Mouse (Mus musculus): ENCODE measurements around the gene Uggt1.

Gene Uggt1

DNA sequence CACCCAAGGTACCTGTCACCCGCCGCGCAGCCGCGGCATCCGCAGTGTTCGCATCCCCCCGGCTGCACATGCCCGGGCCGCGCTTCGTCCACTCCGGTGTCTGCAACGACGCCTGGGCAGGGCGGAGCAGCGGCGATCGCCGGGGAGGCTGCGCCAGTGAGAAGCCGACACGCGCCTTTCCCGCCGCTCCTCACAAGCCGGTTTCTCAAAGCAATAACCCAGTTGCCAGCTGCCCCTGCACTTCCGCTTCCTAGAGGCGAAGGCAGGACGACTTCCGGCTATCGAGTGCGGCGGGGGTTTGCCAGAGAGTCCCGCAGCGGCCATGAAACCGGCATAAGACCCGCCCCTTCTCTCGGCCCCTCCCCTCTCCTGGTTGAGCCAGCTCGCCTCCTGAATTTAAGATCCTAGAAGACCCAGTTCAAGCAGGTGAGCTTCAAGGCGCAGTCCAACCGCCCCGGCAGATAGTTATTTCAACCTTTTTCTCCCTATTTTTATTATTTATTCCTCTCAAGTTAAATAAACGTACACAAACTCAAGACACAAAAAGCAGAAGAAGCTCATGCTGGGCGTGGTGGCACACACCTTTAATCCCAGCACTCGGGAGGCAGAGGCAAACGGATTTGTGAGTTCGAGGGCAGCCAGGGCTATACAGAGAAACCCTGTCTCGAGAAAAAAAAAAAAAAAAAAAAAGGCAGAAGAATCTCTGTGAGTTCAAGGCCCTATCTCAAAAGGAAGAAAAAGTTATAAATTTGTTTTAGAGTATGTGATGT is at the start of gene Uggt1:
Uggt1 (minus strand) TSS at position 663 of the 770 bp plus-strand sequence.
- peak; percentile 90 for DNase-seq (ENCODE audit: low spot score in 2 of 2)

DNA sequence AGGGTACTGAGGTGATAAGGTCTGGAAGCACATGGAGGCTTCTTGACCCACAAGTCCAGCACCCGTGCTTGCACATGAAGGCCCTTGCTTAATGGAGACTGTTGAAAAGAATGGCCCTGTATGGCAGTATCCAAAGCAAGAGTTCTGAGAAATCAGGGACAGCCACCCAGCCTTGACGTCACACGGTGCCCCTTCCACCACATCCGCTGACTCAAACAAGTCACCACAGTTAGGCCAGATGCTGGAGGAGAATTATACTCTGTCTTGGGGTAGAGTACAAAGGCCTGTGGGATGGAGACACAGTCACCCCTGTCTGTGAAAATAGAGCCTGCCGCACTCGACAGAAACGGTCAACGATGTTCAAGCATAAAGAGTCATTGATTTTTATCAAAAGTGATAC is 49.0 kb upstream of the Uggt1 start:
- no peak for DNase-seq (ENCODE audit: low spot score in 2 of 2)

DNA sequence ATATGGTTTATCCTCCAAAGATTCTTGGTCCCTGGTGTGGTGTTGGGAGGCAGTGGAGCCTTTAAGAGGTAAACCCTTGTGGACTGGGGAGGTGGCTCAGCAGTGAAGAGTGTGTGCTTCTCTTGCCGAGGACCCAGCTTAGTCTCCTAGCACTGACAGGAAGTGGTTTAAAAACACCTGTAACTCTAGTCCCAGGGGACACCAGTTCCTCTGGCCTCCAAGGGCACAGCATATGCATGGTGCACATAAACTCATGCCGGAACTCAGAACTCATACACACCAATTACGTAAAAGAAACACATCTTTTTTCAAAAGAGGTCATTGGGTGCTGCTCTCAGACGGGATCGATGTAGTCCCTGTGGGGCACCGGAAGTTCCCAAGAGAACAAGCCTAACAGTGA is 37.3 kb upstream of the Uggt1 start:
- DNase-seq (ENCODE audit: low spot score in 2 of 2): no peak

DNA sequence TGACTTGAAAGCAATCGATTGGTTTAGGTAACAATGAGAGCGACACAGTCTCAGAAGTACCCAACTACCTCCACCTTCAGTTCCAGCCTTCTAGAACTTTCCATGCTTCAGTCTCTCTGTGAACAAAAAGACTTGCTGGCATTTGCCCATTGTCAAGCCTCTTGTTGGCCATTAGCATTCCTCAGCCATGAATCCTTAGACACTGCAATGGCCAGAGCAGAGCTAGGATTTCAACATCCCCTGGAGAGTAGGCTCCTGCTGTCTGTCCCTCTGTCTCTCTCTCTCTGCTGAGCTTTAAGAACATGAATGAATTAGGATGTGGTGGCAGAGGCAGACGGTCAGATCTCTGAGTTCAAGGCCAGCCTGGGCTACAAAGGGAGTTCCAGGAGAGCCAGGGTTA is 36.4 kb upstream of the Uggt1 start:
- no peak for DNase-seq (ENCODE audit: low spot score in 2 of 2)

DNA sequence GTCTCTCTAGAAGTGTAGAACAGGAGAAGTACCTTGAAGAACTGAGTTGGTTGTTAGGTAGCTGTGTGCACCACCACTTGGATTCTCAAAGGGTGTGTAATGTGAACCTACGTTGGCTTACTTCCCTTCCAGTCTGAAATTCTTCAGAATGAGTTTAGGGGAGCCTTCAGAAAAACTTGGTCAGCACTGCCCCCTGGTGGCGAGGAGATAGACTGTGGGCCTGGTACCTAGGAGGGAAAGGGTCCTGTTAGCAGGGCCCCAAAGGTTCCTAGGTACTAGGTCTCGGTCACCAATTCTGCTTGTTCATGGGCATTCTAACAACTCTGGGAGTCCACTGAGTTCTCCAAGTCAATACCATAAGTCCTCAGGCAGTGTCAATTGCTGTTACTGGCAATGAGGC is 34.7 kb upstream of the Uggt1 start:
- peak in 1 of 2 experiments; percentile 77 for DNase-seq (ENCODE audit: low spot score in 2 of 2)

DNA sequence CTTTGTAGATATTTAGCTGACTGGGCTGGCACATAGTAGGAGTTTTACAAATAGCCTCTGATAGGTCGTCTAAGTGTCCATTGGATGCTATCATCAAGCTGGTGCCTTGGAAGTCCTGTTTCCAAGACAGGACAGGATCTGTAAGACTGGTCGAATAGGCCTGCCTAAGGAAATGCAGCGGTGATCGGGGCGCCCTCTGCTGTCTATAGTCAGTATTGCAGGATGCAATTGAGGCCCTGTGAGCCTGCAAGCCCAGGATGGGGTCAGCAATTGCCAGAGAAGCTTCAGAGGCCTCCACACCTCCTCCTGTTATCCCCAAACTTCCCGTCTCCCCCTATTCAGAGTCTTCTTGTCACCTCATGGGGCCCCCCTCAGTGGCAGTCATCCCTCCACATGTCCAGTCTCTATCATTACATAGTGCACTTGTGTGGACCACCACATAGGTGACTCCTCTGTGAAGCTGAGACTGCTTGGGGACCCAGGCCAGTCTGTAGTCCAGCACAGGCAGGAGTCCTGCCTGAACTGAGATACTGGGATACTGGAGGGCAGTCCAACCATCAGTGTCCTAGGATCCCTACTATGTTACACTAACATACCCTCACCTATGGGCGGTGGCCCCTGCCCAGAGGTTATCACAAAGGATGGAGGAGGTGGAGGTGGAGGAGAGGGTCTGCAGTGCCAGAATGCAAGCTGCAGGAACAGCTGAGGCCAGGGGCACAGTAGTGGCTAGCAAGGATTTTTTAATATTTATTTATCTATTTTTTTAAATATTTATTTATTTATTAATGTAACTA is 32.9 kb upstream of the Uggt1 start:
- peak in 1 of 2 experiments; percentile 55 for DNase-seq (ENCODE audit: low spot score in 2 of 2)

DNA sequence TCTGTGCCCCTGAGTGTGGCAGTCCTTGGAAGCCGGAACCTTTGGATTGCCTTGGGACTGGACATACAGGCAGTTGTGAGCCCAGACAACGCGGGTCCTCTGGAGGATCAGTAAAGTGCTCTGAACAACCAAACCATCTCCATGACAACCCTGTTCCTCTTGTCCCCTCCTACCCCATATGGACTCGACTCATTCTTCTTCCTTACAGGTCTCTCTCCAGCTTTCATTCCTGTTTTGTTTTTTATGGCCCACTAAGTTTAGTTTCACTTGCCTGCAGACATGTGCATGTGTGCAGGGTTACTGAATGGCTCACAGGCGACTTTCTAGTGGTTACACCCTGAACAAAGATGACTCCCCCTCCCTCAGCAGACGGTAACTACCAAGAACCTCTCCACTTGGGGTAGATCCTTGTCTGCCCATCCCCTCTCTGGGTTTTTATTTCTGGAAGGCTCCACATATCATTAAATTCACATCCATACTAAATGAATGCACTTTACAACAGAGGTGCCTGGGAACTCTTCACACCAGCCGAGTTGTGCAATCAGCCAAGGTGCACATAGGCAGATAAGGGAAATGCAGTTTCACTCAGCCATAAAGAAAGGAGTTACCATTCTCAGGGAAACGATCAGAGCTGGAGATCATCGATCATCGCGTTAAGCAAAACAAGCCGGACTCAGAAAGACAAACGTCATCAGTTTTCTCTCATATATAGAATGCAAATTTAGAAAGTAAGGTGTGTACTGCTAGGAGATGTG is 31.3 kb upstream of the Uggt1 start:
- DNase-seq (ENCODE audit: low spot score in 2 of 2): no peak

DNA sequence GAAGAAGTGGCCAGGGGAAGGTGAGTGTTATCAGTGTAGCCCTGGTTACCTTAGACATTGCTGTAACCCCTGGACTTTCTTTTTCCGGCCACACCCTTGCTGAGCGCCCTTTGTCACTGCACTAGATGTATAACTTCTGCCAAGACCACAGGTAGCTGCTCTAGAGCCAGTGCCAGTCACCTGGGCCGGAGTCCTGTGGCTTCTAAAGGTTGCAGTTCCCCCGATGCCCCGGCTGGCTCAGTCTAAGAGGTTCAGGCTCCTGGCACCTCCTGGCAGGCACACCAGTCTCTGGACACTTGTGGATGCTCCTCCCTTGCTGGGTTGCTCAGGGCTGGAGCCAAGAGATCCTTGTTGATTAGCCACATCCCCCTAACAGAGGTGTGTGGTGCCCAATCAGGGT is 29.9 kb upstream of the Uggt1 start, which contains the start of gene Neurl3:
Neurl3 (minus strand) TSS at position 225 of the 400 bp plus-strand sequence.
- no peak for DNase-seq (ENCODE audit: low spot score in 2 of 2)

DNA sequence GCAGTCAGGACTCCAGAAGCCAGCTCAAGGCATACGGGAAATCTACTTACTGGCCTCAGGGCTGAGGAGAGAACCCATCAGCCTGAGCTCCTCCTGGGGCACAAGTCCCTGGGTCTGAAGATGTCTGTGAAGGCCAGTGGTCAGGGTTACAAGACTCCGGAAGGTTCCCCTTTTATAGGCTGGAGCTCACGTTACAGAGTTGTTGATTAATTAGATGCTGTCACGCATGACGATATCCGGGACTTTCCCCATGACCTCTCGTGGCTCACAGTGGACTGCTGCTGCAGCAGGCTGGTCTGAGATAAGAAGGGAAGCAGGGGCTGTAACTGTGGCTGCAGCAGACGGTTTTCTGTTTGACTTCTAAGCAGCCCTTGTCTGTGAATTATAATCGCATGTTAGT is 28.8 kb upstream of the Uggt1 start:
- DNase-seq (ENCODE audit: low spot score in 2 of 2): no peak

DNA sequence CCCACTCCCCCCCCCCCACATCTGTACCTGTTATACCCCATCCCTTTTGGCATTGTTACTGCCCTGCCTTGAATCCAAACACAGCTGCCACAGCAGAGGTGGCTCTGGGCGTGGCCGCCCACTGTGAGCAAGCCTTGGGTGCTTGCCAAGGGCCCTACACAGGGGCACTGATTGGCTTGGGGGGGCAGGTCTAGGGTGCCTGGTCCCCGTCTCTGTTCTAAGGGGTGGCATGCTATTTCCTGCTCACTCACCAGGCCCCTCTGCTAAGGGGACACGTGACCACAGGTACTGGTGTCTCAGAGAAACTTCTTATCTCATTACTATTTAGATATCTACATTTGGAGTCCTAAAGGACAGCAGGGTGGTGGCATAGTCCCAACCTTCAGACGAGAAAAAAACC is 28.0 kb upstream of the Uggt1 start:
- no peak for DNase-seq (ENCODE audit: low spot score in 2 of 2)

DNA sequence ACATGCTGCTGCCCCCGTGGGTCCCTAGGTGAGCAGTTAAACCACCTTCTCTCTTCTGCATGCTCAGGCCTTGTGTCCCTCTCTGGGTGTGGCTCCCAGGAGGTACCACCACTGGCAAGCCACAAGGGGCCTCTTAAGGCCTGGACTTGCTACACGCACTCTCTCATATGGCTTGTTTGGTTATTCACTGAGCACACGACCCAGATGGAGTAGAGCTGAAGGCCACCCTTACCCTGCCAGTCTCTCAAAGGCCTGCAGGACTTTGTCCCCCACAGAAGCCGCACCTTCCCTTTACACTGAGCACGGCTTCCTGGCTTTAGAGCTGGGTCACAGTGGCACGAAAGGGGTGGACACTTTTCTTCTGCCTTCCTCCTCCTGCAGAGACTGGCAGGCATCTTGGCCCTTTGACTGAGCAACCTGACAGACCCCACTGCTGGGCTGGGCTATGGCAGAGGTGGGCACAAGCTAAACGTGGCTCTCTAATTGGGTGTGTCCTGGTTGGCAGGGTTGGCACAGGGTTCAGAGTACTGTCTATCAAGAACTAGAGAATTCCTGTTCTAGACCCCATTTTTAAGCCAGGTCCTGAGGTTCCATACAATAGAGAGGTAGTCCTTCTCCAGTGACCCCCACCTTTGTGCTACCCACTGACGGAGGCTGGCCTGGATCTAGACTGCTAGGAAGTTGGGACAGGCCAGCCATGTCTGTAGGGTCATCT is 27.2 kb upstream of the Uggt1 start:
- no peak for DNase-seq (ENCODE audit: low spot score in 2 of 2)

DNA sequence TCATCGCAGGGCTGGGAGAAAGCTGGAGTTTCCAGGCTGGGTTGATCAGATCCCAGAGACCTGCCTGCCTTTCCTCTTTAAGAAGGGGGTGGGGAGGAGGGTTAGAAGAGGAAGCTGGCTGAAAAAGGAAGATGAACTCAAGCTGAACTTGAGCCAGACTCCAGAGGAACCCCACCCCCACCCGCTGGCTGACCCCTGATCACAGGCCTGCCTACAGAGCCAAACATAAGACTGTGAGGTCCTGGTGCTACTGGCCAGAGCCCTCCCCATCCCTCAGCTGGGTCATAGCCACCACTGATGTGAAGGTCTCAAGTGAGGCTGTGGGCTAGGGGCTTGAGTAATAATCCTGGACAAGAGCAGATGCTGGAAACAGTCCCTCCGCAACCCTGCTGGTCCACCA is 26.1 kb upstream of the Uggt1 start:
- DNase-seq (ENCODE audit: low spot score in 2 of 2): no peak

DNA sequence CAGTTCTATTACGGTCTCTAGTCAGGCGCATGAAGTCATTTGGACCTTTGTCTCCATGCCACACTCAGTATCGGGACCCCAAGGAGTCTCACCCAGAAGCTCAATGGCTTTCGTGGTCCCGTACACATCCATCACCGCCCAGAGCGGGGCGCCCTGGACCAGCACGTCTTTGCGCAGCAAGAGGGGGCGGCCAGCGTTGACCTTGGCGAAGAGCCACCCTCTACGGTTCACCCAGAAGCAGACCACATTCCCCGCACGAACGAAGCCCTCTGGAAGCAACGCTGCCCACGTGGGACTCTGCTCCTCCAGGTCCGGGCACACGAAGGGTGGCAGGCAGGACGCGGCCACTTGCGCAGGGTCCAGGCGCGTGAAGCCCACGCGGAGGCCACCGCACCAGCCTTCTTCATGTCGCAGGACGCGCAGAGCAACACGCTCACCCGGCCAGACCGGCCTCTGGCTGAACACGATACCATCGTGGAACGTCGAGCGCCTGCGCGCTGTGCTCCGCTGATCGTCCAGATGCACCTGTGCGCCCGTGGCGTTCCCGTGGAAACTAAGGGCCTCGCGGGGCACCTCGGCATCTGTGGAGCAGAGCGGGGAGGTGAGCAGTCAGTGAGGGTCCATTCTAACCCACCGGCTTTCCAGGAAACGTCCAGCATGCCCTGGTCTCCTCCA is 24.7 kb upstream of the Uggt1 start:
- no peak for DNase-seq (ENCODE audit: low spot score in 2 of 2)

DNA sequence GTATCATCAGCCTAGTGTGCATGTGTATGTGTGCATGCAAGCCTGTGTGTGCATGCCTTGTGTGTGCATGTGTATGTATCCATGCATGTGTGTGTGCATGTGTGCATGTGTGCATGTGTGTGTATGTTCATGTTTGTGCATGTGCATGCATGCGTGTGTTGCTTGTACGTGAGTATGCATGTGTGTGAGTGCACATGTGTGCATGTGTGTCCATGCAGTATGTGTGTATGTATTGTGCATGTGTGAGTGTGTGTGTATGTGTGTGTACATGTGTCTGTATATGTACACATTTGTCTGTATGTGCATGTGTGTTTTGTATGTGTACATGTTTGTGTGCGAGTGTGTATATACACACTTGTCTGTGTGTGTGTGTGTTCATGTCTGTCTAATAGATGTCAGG is 23.1 kb upstream of the Uggt1 start:
- no peak for DNase-seq (ENCODE audit: low spot score in 2 of 2)

DNA sequence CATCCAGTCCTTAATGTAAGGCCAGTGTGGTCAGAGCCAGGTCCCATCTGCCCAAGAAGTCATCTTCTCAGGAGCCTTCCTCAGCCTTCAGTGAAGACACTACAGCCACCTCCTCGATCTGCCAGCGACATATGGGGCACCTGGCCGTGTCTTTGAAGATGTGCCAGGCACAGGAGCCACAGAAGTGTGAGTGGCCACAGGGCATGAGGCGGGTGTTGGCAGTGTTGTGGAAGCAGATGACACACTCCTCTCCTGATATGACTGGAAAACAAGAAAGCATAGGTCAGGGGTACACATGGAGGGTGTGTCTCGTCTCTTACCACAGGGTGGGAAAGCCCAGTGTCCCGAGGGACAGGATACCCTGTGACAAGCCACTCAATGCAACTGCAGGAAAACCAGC is 21.8 kb upstream of the Uggt1 start:
- DNase-seq (ENCODE audit: low spot score in 2 of 2): no peak

DNA sequence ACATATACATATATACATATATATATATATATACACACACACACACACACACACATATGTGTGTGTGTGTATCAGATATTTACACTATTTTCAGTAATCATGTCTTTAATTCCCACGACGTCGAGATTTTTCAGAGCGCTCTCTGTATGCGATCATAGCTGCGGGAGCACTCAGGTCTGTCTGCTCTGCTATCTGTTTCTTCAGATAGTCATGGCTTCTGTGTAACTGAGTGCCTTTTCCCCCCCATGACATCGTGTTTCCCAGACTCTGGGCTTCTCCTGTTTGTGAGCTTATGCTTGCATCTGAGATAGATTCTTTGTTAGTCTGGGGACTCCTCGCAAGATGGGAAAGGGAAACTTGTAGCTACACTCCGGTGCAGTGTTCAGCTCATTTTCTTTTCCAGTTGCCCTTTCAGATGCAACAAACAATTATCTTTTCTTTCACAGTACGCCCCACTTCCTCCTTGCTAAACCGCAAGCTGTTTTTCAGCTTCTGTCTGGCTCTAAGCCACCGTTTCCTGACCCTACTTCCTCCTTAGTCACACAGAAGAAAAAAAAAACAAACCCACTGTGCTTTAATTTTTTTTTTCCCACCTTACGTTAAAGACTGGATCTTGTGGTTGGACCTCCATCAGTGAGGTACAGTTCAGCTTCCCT is 19.4 kb upstream of the Uggt1 start:
- DNase-seq (ENCODE audit: low spot score in 2 of 2): no peak

DNA sequence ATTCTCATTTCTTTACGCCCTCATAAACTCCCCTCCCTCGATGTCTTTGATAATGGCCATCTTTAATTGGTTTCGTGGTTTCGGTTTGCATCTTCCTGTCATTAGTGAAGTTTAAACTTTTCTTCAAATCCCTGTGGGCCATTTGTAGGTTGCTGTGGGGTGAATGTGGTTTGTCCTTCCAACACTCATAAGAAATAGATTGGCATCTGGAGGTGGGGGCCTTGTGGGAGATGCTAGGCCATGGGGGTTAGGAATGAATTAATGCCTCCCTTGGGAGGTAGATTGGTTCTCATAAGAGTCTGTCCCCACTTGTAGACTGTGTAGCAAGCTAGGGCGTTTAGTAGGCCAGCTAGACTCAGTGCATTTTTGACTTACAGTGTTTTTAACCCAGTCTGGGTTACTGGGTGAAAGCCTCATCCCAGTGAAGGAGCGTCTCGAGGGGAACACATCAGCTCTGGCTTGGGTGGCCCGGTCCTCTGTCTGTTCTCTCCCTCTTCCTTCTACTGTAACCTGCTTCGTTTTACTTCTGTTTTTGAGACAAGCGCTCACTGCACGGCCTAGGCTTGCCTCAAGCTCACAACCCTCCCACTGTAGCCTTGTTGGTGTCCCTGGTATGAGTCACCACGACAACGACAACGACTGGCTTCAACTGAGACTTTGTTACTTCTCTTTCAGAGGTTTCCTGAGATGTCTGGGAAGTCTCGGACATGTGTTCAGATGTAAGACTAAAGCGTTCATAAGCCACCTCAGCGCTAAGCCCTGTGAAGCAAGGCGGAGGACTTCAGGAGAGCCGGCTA is 17.4 kb upstream of the Uggt1 start:
- DNase-seq (ENCODE audit: low spot score in 2 of 2): no peak

DNA sequence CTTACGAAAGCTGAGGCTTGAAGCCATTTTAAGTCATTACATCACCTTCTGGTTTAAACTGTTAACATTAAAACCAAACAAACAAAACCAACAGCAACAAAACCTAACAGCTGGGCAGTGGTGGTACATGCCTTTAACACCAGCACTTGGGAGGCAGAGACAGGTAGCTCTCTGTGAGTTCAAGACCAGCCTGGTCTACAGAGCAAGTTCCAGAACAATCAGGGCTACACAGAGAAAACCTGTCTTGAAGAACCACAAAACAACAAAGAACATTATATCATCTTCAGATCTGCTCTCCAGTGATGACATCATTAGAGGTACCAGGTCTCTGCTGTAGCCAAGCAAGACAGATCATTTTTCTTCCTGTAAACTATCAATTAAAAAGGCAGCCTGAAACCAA is 15.9 kb upstream of the Uggt1 start:
- no peak for DNase-seq (ENCODE audit: low spot score in 2 of 2)

DNA sequence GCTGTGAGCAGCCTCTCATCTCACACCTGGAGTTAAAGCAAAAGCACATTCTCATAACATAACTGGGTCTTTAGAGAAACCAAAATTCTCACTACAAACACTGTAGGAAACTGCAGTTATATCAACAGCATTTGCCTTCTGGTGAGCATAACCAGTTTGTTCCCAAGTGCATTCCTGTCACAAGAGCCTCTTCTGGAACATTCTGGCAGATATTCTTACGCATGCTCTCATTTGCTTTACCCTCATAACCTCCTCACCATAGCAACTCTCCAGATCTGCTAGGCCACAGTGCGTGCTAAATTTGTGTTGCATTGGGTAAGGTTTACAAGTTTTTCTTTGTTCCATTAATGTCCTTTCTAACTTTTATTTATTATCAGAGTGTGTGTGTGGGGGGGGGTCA is 14.8 kb upstream of the Uggt1 start:
- no peak for DNase-seq (ENCODE audit: low spot score in 2 of 2)

DNA sequence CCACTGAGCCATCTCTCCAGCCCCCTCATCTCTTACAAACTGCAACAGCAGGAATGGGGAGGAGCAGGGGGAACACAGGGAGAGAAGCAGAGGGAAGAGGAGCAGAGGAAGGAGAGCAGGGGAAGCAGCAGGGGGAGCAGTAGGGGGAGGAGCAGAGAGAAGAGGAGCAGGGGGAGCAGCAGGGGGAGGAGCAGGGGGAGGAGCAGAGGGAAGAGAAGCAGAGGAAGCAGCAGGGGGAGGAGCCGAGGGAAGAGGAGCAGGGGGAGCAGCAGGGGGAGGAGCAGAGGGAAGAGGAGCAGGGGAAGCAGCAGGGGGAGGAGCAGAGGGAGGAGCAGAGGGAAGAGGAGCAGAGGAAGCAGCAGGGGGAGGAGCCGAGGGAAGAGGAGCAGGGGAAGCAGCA is 14.1 kb upstream of the Uggt1 start:
- no peak for DNase-seq (ENCODE audit: low spot score in 2 of 2)
